Mouse (Mus musculus) limb, embryonic 15.5 days (tissue): ENCODE data around the gene Ctbs. TPM values are rescaled to one million over a fixed set of nuclear protein-coding genes. Genes with fewer than 3 reads are reported as not detected.
"Not testable (repeated sequence)": the region's sequence is repeated elsewhere in the genome, so short reads cannot be mapped to it uniquely, and the experiment has no call there.

ENCODE experiments used
- ATAC-seq: fragments of 200-750 bp; cut with Nextera tagmentation; 2 replicates; pipeline ENCODE4 v1.8.0; 2017; ENCODE audit warnings: low read depth, moderate TSS enrichment; ENCODE audit not compliant: insufficient number of reproducible peaks, low FRiP score, low TSS enrichment
- H3K27ac ChIP-seq: fragments of 300-500 bp; sonication (generic); 2 replicates; pipeline ENCODE4 v1.5.1; 2015; ENCODE audit warnings: moderate library complexity, mild to moderate bottlenecking, inconsistent platforms
- H3K27me3 ChIP-seq: fragments of 300-500 bp; sonication (generic); 2 replicates; pipeline ENCODE4 v1.6.1; 2015; ENCODE audit warnings: inconsistent platforms
- H3K36me3 ChIP-seq: fragments of 300-500 bp; sonication (generic); 2 replicates; pipeline ENCODE4 v1.6.1; 2015; ENCODE audit warnings: inconsistent platforms
- H3K4me1 ChIP-seq: fragments of 300-500 bp; sonication (generic); 2 replicates; pipeline ENCODE4 v1.6.1; 2015; ENCODE audit warnings: inconsistent platforms
- H3K4me2 ChIP-seq: fragments of 300-500 bp; sonication (generic); 2 replicates; pipeline ENCODE4 v1.6.1; 2015; ENCODE audit warnings: mild to moderate bottlenecking, inconsistent platforms
- H3K4me3 ChIP-seq: fragments of 300-500 bp; sonication (generic); 2 replicates; pipeline ENCODE4 v1.5.1; 2015; ENCODE audit warnings: mild to moderate bottlenecking, inconsistent platforms
- H3K9ac ChIP-seq: fragments of 300-500 bp; sonication (generic); 2 replicates; pipeline ENCODE4 v1.6.1; 2015; ENCODE audit warnings: inconsistent platforms
- H3K9me3 ChIP-seq: fragments of 300-500 bp; sonication (generic); 2 replicates; pipeline ENCODE4 v1.6.1; 2016; ENCODE audit warnings: inconsistent platforms
- WGBS: fragments of 180-500 bp; shearing (Covaris S2); methylation state at CpG from one replicate; pipeline ENCODE4 v1.1.7; 2015; 5-methylcytosine and 5-hydroxymethylcytosine counted together
- polyA plus RNA-seq: library from polyadenylated mRNA; unstranded; fragments of >200 nt; fragmentation: Nextera tagmentation; extraction: Ambion mirVana; gene quantifications from 2 replicates; pipeline ENCODE4 v1.2.1, GENCODE M21; 2015

Ctbs gene
- polyA plus RNA-seq, 1 experiment from 2014 or later = 10.4 TPM

DNA sequence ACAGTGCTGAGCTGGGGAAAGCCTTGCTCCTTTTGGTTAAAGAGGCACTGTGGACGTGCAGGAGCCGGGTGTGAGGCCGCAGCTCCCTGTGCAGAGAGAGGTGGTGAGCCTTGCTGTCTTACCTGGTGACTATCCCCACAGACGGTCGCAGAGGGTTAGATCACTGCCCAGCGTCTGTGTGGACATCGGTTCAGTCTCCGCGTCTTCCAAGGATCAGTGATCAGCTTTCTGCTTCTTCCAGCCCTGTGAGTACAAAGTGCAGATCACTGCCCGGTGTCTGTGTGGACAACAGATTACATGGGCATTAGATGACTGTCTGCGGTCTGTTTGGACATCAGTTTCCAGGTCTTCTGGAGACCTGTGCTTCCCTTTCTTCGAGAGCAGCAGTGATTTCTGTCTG is 35.0 kb upstream of the Ctbs start:
- WGBS = 94% methylated on average over 12 of the region's 12 CpGs
- no peak overlapping the region for H3K27ac ChIP-seq
- no peaks in the 10 kb centered on the region for H3K9me3 ChIP-seq
- no peak overlapping the region for H3K4me3 ChIP-seq
- H3K4me2 ChIP-seq = no peak overlapping the region
- H3K9ac ChIP-seq = no peak overlapping the region
- H3K36me3 ChIP-seq = peaks cover 19% of the 10 kb centered on the region
- ATAC-seq = no peak
- no peaks in the 10 kb centered on the region for H3K27me3 ChIP-seq
- peaks cover 7% of the 10 kb centered on the region for H3K4me1 ChIP-seq

DNA sequence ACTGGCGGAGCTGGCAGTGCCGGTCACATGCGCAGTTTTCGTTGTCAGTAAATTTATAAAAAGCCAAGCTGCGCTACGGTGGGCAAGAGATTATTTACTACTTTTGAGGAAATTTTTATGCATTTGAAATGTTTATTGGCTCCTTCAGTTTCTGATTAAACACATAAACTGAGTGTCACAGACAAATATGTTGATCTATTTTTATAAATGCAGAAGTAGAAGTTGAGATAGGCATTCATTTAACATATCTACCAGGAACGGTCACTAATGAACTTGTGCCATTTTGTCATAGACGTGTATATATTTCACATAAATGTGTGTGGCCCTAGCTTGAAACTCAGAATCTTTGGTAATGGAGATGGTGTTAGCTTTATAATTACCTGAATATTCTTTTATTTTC is 31.7 kb upstream of the Ctbs start:
- H3K4me3 ChIP-seq = no peak overlapping the region
- H3K36me3 ChIP-seq = peaks cover 35% of the 10 kb centered on the region
- no peak overlapping the region for H3K27ac ChIP-seq
- whole genome bisulfite sequencing = 94% methylated on average over 8 of the region's 8 CpGs
- no peak for ATAC-seq
- H3K9me3 ChIP-seq = no peaks in the 10 kb centered on the region
- H3K4me2 ChIP-seq = no peak overlapping the region
- no peaks in the 10 kb centered on the region for H3K4me1 ChIP-seq
- no peaks in the 10 kb centered on the region for H3K27me3 ChIP-seq
- no peak overlapping the region for H3K9ac ChIP-seq

- ATAC-seq = no peak
- no peak overlapping the region for H3K4me3 ChIP-seq
- H3K4me2 ChIP-seq = no peak overlapping the region
- H3K27me3 ChIP-seq = no peaks in the 10 kb centered on the region
- no peaks in the 10 kb centered on the region for H3K9me3 ChIP-seq
- H3K9ac ChIP-seq = no peak overlapping the region
- H3K27ac ChIP-seq = no peak overlapping the region
- WGBS = 94% methylated on average over 7 of the region's 7 CpGs
- H3K4me1 ChIP-seq = no peaks in the 10 kb centered on the region
- H3K36me3 ChIP-seq = peaks cover 44% of the 10 kb centered on the region
Observed at GRCm38 (mm10) chr3:146418901-146419300, 30.7 kb upstream of the Ctbs start.

GRCm38 (mm10) chr3:146419534-146419933 is 30.1 kb upstream of the Ctbs start:
- H3K27ac ChIP-seq = no peak overlapping the region
- H3K4me1 ChIP-seq = peaks cover 3% of the 10 kb centered on the region; the same call in 1 of the 2 replicates
- no peak overlapping the region for H3K4me2 ChIP-seq
- H3K9me3 ChIP-seq = no peaks in the 10 kb centered on the region
- no peak for ATAC-seq
- WGBS = 91% methylated on average over 9 of the region's 9 CpGs
- peaks cover 44% of the 10 kb centered on the region for H3K36me3 ChIP-seq
- no peaks in the 10 kb centered on the region for H3K27me3 ChIP-seq
- no peak overlapping the region for H3K4me3 ChIP-seq
- H3K9ac ChIP-seq = no peak overlapping the region

DNA sequence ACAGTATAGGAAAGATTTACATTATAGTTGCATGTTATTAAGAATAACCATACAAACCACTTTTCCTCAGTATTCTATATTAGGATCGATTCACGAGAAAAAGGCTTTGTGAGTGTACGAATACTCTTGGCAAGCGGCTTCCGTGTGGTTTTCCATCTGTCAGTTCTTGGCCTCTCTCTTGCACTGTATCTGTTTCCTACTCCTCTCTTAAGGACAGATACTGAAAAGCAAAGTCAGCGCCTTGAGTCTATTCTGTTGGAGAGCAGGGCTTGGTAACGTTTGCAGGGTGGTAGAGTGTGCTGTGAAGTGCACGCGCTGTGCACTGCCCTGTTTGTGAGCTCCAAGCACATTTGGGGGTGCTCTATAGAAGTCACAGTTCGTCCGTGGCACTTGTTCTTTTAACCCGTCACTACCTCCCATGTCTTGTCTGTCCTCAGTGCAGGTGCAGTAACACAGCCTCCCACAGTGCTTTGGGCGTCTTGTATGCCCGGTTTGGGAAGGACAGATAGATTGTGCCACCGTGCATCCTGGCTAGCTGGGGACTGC is 29.5 kb upstream of the Ctbs start:
- Histone ChIP-seq H3K9me3 (no peaks in the 10 kb centered on the region), H3K27me3 (no peaks in the 10 kb centered on the region), H3K4me2 (no peak overlapping the region), H3K4me3 (no peak overlapping the region), H3K27ac (no peak overlapping the region), H3K36me3 (peaks cover 44% of the 10 kb centered on the region), H3K9ac (no peak overlapping the region), H3K4me1 (peaks cover 4% of the 10 kb centered on the region; the same call in 1 of the 2 replicates)
- WGBS = 91% methylated on average over 15 of the region's 15 CpGs
- ATAC-seq = no peak

DNA sequence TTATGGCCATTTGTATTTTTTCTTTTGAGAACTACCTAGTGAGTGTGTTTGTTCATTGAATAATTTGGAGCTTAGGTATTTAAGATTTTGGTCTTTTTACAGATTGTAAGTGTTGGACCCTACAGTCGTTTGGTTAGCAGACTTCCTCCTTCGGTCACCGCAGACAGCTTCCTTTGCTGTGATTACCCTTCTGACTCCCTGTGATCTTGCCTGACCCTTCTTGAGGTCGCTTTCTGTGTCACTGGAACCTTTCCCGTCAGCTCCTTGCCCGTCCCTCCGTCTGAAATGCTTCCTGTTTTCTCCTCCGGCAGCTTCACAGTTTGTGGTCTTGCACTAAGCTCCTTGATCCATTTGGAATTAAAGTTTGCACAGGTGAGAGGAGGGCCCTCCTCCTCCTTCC is 27.8 kb upstream of the Ctbs start:
- Histone ChIP-seq H3K4me2 (no peak overlapping the region), H3K27ac (no peak overlapping the region), H3K4me1 (peaks cover 4% of the 10 kb centered on the region; the same call in 1 of the 2 replicates), H3K9me3 (no peaks in the 10 kb centered on the region), H3K4me3 (no peak overlapping the region), H3K9ac (no peak overlapping the region), H3K36me3 (peaks cover 47% of the 10 kb centered on the region), H3K27me3 (no peaks in the 10 kb centered on the region)
- no peak for ATAC-seq
- 36% methylated on average over 8 of the region's 8 CpGs for WGBS

- Histone ChIP-seq H3K27ac (no peak overlapping the region), H3K9me3 (no peaks in the 10 kb centered on the region), H3K4me2 (no peak overlapping the region), H3K4me3 (no peak overlapping the region), H3K4me1 (peaks cover 4% of the 10 kb centered on the region; the same call in 1 of the 2 replicates), H3K27me3 (no peaks in the 10 kb centered on the region), H3K9ac (no peak overlapping the region), H3K36me3 (peaks cover 56% of the 10 kb centered on the region)
- ATAC-seq = no peak
- WGBS = 86% methylated on average over 7 of the region's 7 CpGs
Observed at GRCm38 (mm10) chr3:146423710-146424109, 25.9 kb upstream of the Ctbs start.

DNA sequence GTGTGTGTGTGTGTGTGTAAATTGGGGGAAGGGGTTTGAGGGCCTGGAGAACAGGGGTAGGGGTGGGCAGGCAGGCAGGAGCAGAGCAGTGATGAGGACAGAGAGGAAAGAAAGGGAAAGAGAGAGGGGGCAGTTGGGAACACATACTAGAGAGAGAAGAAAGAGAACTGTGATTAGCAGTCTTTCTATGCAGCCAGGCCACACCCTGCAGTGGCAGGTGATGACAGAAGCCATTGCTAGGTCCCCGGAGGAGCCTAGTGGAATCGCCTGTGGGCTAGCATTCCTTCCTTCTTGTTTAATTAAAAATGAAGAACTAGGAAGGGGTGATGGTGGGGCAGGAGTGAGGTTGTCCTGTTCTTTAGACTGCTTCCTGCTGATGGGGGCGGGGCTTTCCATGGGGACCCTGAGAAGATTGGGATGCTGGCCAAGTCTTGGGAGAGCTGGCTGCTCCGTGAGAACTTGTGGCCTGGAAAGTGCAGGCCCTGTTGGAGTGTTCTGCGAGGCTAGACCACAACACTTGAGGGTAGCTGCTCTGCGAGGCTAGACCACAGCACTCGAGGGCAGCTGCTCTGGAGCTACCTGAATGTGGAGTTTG is 25.2 kb upstream of the Ctbs start:
- H3K9ac ChIP-seq = no peak overlapping the region
- H3K4me2 ChIP-seq = no peak overlapping the region
- WGBS = 67% methylated on average over 7 of the region's 7 CpGs
- no peak overlapping the region for H3K4me3 ChIP-seq
- H3K27ac ChIP-seq = no peak overlapping the region
- H3K4me1 ChIP-seq = peaks cover 4% of the 10 kb centered on the region; the same call in 1 of the 2 replicates
- no peaks in the 10 kb centered on the region for H3K9me3 ChIP-seq
- no peaks in the 10 kb centered on the region for H3K27me3 ChIP-seq
- no peak for ATAC-seq
- peaks cover 54% of the 10 kb centered on the region for H3K36me3 ChIP-seq

GRCm38 (mm10) chr3:146425902-146426301 is 23.7 kb upstream of the Ctbs start:
- Histone ChIP-seq H3K4me1 (peaks cover 4% of the 10 kb centered on the region; the same call in 1 of the 2 replicates), H3K4me3 (no peak overlapping the region), H3K27ac (no peak overlapping the region), H3K4me2 (no peak overlapping the region), H3K9ac (no peak overlapping the region), H3K36me3 (peaks cover 51% of the 10 kb centered on the region), H3K9me3 (no peaks in the 10 kb centered on the region), H3K27me3 (no peaks in the 10 kb centered on the region)
- ATAC-seq = no peak
- 70% methylated on average over 7 of the region's 7 CpGs for WGBS

GRCm38 (mm10) chr3:146426489-146426888 is 23.1 kb upstream of the Ctbs start:
- Histone ChIP-seq H3K27me3 (no peaks in the 10 kb centered on the region), H3K9ac (no peak overlapping the region), H3K9me3 (no peaks in the 10 kb centered on the region), H3K4me2 (no peak overlapping the region), H3K4me1 (peaks cover 4% of the 10 kb centered on the region; the same call in 1 of the 2 replicates), H3K36me3 (peaks cover 57% of the 10 kb centered on the region), H3K4me3 (no peak overlapping the region), H3K27ac (no peak overlapping the region)
- no peak for ATAC-seq
- WGBS = 85% methylated on average over 8 of the region's 8 CpGs

DNA sequence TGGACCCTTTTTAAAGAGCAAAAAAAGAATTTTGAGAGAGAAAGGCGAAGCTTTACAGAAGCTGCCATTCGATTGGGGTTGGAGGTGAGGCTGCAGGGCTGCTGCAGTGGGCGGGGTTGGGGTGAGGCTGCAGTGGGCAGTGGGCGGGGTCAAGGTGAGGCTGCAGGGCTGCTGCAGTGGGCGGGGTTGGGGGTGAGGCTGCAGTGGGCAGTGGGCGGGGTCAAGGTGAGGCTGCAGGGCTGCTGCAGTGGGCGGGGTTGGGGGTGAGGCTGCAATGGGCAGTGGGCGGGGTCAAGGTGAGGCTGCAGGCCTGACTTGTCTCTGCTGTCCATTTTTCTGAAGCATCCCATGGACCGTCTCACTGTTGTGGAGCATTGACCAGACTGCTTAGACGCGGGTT is 16.5 kb upstream of the Ctbs start:
- not testable (repeated sequence) for H3K27me3 ChIP-seq, H3K4me2 ChIP-seq, H3K9me3 ChIP-seq, H3K9ac ChIP-seq, H3K4me1 ChIP-seq, H3K27ac ChIP-seq, H3K4me3 ChIP-seq, ATAC-seq
- H3K36me3 ChIP-seq = peaks cover 58% of the 10 kb centered on the region
- WGBS = 86% methylated on average over 11 of the region's 11 CpGs

GRCm38 (mm10) chr3:146433681-146434350 is 15.8 kb upstream of the Ctbs start:
- Histone ChIP-seq H3K4me1 (no peaks in the 10 kb centered on the region), H3K9ac (no peak overlapping the region), H3K27ac (no peak overlapping the region), H3K36me3 (peaks cover 58% of the 10 kb centered on the region), H3K27me3 (no peaks in the 10 kb centered on the region), H3K9me3 (no peaks in the 10 kb centered on the region), H3K4me2 (no peak overlapping the region), H3K4me3 (no peak overlapping the region)
- WGBS = 77% methylated on average over 14 of the region's 14 CpGs
- no peak for ATAC-seq
